Mouse (Mus musculus): Measurements from ENCODE around the gene C2cd4c. TPM values are rescaled to one million over a fixed set of nuclear protein-coding genes. Genes with fewer than 3 reads are reported as not detected.

The C2cd4c gene
- polyA plus RNA-seq, 1 experiment from 2014 or later = not detected

DNA sequence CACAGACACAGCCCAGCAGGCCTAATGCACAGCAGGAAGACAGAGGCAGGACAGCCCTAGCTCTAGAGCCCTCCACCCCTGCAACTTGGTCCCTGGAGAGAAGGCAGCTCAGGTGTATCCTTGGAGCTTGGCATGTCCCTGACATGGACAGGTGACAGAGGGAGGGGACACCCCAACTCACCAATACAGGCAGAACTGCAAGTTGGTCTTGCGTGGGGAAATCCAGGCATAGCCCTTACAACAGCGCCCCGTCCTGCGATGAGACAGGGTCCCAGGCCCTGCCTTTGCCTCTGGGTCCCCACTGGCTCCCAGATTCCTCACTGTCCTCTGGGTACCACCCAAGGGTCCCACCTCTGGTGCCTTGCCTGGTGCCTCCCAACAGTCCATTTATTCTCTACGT, 28.1 kb downstream of the C2cd4c start:
- no peak overlapping the region for H3K27ac ChIP-seq (ENCODE audit: low read length)
- H3K36me3 ChIP-seq (ENCODE audit: control insufficient read depth, insufficient read depth) = no peaks in the 10 kb centered on the region
- H3K9me3 ChIP-seq (replicated peaks; ENCODE audit: control insufficient read depth, low read length) = peaks cover 2% of the 10 kb centered on the region; the same call in 1 of the 2 replicates
- H3K27me3 ChIP-seq (ENCODE audit: control insufficient read depth, insufficient read depth, low read length) = no peaks in the 10 kb centered on the region
- H3K9ac ChIP-seq (ENCODE audit: low read length) = no peak overlapping the region
- H3K4me2 ChIP-seq (ENCODE audit: low read depth, low read length) = no peak overlapping the region
- no peaks in the 10 kb centered on the region for H3K4me1 ChIP-seq (ENCODE audit: control insufficient read depth, insufficient read depth, low read length)
- 91% methylated on average over 5 of the region's 5 CpGs for WGBS
- ATAC-seq (replicated peaks; ENCODE audit: extremely low read depth, insufficient read depth, low FRiP score) = no peak
- H3K4me3 ChIP-seq (ENCODE audit: low read length) = no peak overlapping the region

DNA sequence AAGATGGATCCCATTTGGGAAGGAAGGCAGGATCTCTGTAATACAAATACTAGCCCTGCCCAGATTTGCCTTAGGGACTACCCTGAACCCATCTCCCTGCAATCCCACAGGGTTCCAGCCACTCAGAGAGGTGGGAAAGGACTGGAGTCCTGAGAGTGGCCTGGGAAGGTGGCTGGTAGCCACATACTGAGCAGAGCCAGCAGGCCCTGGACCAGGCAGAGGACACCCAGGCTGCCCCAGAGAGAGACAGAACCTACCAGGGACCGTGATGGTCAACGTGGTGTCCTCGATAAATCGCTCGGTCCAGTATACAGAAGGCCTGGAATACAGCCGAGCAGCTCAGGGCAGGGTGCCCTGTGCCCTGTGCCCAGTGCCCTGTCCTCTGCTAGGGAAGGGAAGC, 28.7 kb downstream of the C2cd4c start:
- no peak overlapping the region for H3K27ac ChIP-seq (ENCODE audit: low read length)
- no peaks in the 10 kb centered on the region for H3K27me3 ChIP-seq (ENCODE audit: control insufficient read depth, insufficient read depth, low read length)
- no peak overlapping the region for H3K4me2 ChIP-seq (ENCODE audit: low read depth, low read length)
- ATAC-seq (replicated peaks; ENCODE audit: extremely low read depth, insufficient read depth, low FRiP score) = no peak
- 90% methylated on average over 6 of the region's 6 CpGs for WGBS
- no peak overlapping the region for H3K4me3 ChIP-seq (ENCODE audit: low read length)
- no peaks in the 10 kb centered on the region for H3K36me3 ChIP-seq (ENCODE audit: control insufficient read depth, insufficient read depth)
- H3K4me1 ChIP-seq (ENCODE audit: control insufficient read depth, insufficient read depth, low read length) = no peaks in the 10 kb centered on the region
- peaks cover 2% of the 10 kb centered on the region; the same call in 1 of the 2 replicates for H3K9me3 ChIP-seq (replicated peaks; ENCODE audit: control insufficient read depth, low read length)
- no peak overlapping the region for H3K9ac ChIP-seq (ENCODE audit: low read length)

DNA sequence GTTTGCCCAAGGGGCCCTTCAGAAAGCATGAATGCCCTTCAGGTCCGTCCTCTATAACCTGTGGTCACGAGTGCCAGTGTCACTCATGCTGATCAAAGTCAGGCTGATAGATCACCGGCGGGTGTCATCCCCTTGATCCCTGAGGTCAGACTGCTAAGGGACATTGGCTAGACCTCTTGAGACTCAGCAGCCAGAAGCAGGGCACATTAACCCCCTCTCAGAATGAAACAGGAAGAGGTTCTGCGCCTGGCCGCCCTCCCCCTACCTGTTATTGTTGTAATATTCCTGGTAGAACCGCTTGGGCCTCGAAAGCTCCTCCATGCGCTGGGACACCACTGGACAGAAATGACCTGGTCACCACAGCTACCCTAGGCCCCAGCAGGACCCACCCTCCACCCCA, 29.4 kb downstream of the C2cd4c start:
- Histone ChIP-seq H3K27ac (ENCODE audit: low read length) (no peak overlapping the region), H3K4me2 (ENCODE audit: low read depth, low read length) (no peak overlapping the region), H3K36me3 (ENCODE audit: control insufficient read depth, insufficient read depth) (no peaks in the 10 kb centered on the region), H3K4me3 (ENCODE audit: low read length) (no peak overlapping the region), H3K9ac (ENCODE audit: low read length) (no peak overlapping the region), H3K27me3 (ENCODE audit: control insufficient read depth, insufficient read depth, low read length) (no peaks in the 10 kb centered on the region; the same call in 1 of the 2 replicates), H3K4me1 (ENCODE audit: control insufficient read depth, insufficient read depth, low read length) (no peaks in the 10 kb centered on the region), H3K9me3 (replicated peaks; ENCODE audit: control insufficient read depth, low read length) (peaks cover 2% of the 10 kb centered on the region; the same call in 1 of the 2 replicates)
- 71% methylated on average over 9 of the region's 9 CpGs for WGBS
- ATAC-seq (replicated peaks; ENCODE audit: extremely low read depth, insufficient read depth, low FRiP score) = no peak

DNA sequence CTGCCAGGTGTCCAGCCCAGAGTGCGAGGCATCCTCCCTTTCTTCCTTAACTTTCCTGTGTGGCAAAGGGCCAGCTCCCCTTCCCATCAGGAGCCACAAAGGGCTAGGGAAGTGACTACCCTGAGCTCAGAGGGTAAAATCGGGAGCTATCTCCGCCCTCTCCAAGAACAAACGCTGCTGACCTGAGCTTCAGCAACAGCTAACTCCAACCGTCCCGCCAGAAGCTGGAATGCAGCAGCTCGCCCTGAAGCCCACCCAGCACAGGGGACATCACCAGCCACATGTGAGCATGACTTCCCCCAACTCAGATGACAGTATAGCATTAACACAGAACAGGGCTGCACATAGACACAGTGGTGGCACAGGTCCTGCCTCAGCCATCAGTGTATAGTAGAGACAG, 29.8 kb downstream of the C2cd4c start:
- Histone ChIP-seq H3K9me3 (replicated peaks; ENCODE audit: control insufficient read depth, low read length) (peaks cover 2% of the 10 kb centered on the region; the same call in 1 of the 2 replicates), H3K4me2 (ENCODE audit: low read depth, low read length) (no peak overlapping the region), H3K27ac (ENCODE audit: low read length) (no peak overlapping the region), H3K36me3 (ENCODE audit: control insufficient read depth, insufficient read depth) (no peaks in the 10 kb centered on the region), H3K4me1 (ENCODE audit: control insufficient read depth, insufficient read depth, low read length) (no peaks in the 10 kb centered on the region), H3K4me3 (ENCODE audit: low read length) (no peak overlapping the region), H3K27me3 (ENCODE audit: control insufficient read depth, insufficient read depth, low read length) (no peaks in the 10 kb centered on the region; the same call in 1 of the 2 replicates), H3K9ac (ENCODE audit: low read length) (no peak overlapping the region)
- ATAC-seq (replicated peaks; ENCODE audit: extremely low read depth, insufficient read depth, low FRiP score) = no peak
- 39% methylated on average over 7 of the region's 7 CpGs for WGBS

DNA sequence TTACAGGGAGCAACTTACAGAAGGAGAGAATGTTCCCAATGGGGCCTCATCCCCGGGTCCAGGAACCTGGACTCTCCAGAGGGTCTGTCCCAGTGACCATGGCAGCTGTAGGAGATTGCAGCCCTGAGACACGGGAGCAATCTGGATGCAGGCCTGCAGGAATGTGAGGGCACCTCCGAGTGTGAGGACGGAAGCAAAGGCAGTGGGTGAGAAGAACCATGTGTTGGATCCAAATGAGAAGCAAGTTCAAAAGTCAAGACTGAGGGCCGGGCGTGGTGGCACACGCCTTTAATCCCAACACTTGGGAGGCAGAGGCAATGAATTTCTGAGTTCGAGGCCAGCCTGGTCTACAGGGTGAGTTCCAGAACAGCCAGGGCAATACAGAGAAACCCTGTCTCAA, 32.3 kb downstream of the C2cd4c start:
- WGBS = 81% methylated on average over 8 of the region's 8 CpGs
- Histone ChIP-seq H3K4me3 (ENCODE audit: low read length) (no peak overlapping the region), H3K4me2 (ENCODE audit: low read depth, low read length) (no peak overlapping the region), H3K9me3 (replicated peaks; ENCODE audit: control insufficient read depth, low read length) (peaks cover 2% of the 10 kb centered on the region; the same call in 1 of the 2 replicates), H3K27me3 (ENCODE audit: control insufficient read depth, insufficient read depth, low read length) (no peaks in the 10 kb centered on the region; the same call in 1 of the 2 replicates), H3K4me1 (ENCODE audit: control insufficient read depth, insufficient read depth, low read length) (no peaks in the 10 kb centered on the region), H3K27ac (ENCODE audit: low read length) (no peak overlapping the region), H3K36me3 (ENCODE audit: control insufficient read depth, insufficient read depth) (no peaks in the 10 kb centered on the region), H3K9ac (ENCODE audit: low read length) (no peak overlapping the region)
- no peak for ATAC-seq (replicated peaks; ENCODE audit: extremely low read depth, insufficient read depth, low FRiP score)

DNA sequence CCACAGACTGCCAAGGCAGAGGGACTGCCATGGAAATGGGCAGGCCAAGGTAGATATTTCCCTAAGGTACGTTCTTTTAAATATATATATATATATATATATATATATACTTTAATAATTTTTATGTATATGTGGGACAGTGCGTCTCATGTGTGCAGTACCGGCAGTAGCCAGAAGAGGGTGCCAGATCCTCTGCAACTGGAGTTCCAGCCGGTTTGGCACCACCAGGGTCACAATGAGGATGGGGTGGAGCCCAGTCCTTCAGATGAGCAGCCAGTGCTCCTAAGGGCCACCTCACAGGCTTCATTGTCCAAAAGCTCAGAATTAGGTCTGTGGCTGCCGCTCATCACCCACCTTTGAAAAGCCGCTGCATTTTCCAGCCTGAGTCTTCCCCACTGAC, 33.0 kb downstream of the C2cd4c start:
- Histone ChIP-seq H3K4me3 (ENCODE audit: low read length) (no peak overlapping the region), H3K9me3 (replicated peaks; ENCODE audit: control insufficient read depth, low read length) (peaks cover 2% of the 10 kb centered on the region; the same call in 1 of the 2 replicates), H3K4me1 (ENCODE audit: control insufficient read depth, insufficient read depth, low read length) (no peaks in the 10 kb centered on the region), H3K27me3 (ENCODE audit: control insufficient read depth, insufficient read depth, low read length) (no peaks in the 10 kb centered on the region; the same call in 1 of the 2 replicates), H3K36me3 (ENCODE audit: control insufficient read depth, insufficient read depth) (no peaks in the 10 kb centered on the region), H3K27ac (ENCODE audit: low read length) (no peak overlapping the region), H3K9ac (ENCODE audit: low read length) (no peak overlapping the region), H3K4me2 (ENCODE audit: low read depth, low read length) (no peak overlapping the region)
- WGBS = 44% methylated on average over 6 of the region's 6 CpGs
- ATAC-seq (replicated peaks; ENCODE audit: extremely low read depth, insufficient read depth, low FRiP score) = no peak

DNA sequence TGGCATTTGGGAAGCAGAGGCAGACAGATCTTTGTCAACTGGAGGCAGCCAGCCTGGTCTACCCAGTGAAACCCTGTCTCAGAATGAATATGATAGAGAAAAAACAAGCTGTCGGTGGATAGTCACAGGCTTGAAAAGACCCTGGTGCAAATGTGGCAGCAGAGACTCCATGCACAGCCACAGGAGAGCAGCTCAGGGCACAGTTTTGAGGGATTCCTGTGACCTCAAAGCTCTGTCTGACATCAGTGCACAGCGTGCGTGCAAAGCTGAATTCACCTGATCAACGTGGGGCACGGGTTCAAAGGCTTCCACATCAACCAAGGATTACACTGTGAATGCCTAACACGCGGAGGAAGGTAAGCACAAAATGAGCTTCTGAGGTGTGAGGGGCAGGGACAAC, 33.5 kb downstream of the C2cd4c start:
- no peak overlapping the region for H3K27ac ChIP-seq (ENCODE audit: low read length)
- H3K9ac ChIP-seq (ENCODE audit: low read length) = no peak overlapping the region
- no peaks in the 10 kb centered on the region; the same call in 1 of the 2 replicates for H3K27me3 ChIP-seq (ENCODE audit: control insufficient read depth, insufficient read depth, low read length)
- no peak overlapping the region for H3K4me3 ChIP-seq (ENCODE audit: low read length)
- no peak for ATAC-seq (replicated peaks; ENCODE audit: extremely low read depth, insufficient read depth, low FRiP score)
- no peaks in the 10 kb centered on the region for H3K4me1 ChIP-seq (ENCODE audit: control insufficient read depth, insufficient read depth, low read length)
- WGBS = 72% methylated on average over 7 of the region's 7 CpGs
- H3K4me2 ChIP-seq (ENCODE audit: low read depth, low read length) = no peak overlapping the region
- no peaks in the 10 kb centered on the region for H3K36me3 ChIP-seq (ENCODE audit: control insufficient read depth, insufficient read depth)
- peaks cover 2% of the 10 kb centered on the region; the same call in 1 of the 2 replicates for H3K9me3 ChIP-seq (replicated peaks; ENCODE audit: control insufficient read depth, low read length)

DNA sequence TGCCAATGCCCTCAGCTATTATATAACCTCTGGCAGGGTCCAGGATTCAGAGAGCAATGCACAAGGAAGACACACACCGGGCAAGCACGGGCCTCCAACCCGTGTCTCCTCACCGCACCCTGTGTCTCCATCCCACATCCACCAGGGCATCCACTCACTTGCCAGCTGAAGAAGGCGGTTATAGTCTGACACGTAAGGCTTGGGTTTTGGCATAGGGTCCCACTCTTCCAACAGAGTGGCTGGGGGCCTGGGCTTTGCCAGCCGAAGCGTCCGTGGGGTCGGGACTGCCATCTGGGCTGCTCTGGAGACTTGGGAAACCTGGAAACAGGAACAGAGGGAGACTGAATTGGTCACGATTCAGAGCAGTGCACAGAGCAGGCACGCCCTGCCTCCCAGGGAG, 34.0 kb downstream of the C2cd4c start:
- no peak for ATAC-seq (replicated peaks; ENCODE audit: extremely low read depth, insufficient read depth, low FRiP score)
- Histone ChIP-seq H3K9me3 (replicated peaks; ENCODE audit: control insufficient read depth, low read length) (peaks cover 2% of the 10 kb centered on the region; the same call in 1 of the 2 replicates), H3K4me1 (ENCODE audit: control insufficient read depth, insufficient read depth, low read length) (no peaks in the 10 kb centered on the region), H3K36me3 (ENCODE audit: control insufficient read depth, insufficient read depth) (no peaks in the 10 kb centered on the region), H3K9ac (ENCODE audit: low read length) (no peak overlapping the region), H3K4me2 (ENCODE audit: low read depth, low read length) (no peak overlapping the region), H3K4me3 (ENCODE audit: low read length) (no peak overlapping the region), H3K27ac (ENCODE audit: low read length) (no peak overlapping the region), H3K27me3 (ENCODE audit: control insufficient read depth, insufficient read depth, low read length) (no peaks in the 10 kb centered on the region; the same call in 1 of the 2 replicates)
- 75% methylated on average over 12 of the region's 12 CpGs for WGBS

DNA sequence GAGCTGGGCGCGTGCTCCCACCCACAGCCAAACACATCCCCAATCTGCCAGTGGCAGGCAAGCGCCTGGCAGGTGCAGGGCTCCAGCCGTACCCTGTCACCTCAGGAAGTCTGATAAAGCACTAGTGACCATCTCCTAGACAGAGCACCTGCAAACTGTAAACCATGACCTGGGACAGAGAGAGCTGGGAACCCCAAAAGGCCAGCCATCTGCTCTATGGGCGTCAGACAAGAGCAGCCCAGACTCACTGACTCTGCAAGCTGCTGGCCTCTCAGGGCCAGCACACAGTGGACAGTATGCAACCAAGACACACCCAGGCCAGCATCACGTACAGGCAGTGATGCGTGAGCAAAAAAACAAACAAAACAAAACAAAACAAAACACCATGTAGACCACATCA, 34.9 kb downstream of the C2cd4c start:
- no peak for ATAC-seq (replicated peaks; ENCODE audit: extremely low read depth, insufficient read depth, low FRiP score)
- no peaks in the 10 kb centered on the region; the same call in 1 of the 2 replicates for H3K27me3 ChIP-seq (ENCODE audit: control insufficient read depth, insufficient read depth, low read length)
- peaks cover 2% of the 10 kb centered on the region; the same call in 1 of the 2 replicates for H3K9me3 ChIP-seq (replicated peaks; ENCODE audit: control insufficient read depth, low read length)
- WGBS = 73% methylated on average over 7 of the region's 7 CpGs
- no peak overlapping the region for H3K27ac ChIP-seq (ENCODE audit: low read length)
- no peak overlapping the region for H3K4me3 ChIP-seq (ENCODE audit: low read length)
- H3K4me2 ChIP-seq (ENCODE audit: low read depth, low read length) = no peak overlapping the region
- no peak overlapping the region for H3K9ac ChIP-seq (ENCODE audit: low read length)
- no peaks in the 10 kb centered on the region for H3K4me1 ChIP-seq (ENCODE audit: control insufficient read depth, insufficient read depth, low read length)
- no peaks in the 10 kb centered on the region for H3K36me3 ChIP-seq (ENCODE audit: control insufficient read depth, insufficient read depth)

Data from heart, embryonic 16.5 days (tissue).